Mouse (Mus musculus): ENCODE measurements around the gene Dnajc7.
"Not testable (repeated sequence)": the region's sequence is repeated elsewhere in the genome, so short reads cannot be mapped to it uniquely, and the experiment has no call there.

Dnajc7 gene

DNA sequence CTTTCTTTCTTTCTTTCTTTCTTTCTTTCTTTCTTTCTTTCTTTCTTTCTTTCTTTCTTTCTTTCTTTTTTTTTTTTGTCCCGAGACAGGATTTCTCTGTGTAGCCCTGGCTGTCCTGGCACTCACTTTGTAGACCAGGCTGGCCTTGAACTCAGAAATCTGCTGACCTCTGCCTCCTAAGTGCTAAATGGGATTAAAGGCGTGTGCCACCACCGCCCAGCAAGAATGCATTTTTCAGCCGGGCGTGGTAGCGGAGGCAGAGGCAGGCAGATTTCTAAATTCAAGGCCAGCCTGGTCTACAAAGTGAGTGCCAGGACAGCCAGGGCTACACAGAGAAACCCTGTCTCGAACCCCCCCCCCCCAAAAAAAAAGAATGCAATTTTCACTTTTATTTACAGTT, 3.1 kb downstream of the Dnajc7 start:
- not testable (repeated sequence) for DNase-seq (ENCODE audit: low read depth, low spot score)

DNA sequence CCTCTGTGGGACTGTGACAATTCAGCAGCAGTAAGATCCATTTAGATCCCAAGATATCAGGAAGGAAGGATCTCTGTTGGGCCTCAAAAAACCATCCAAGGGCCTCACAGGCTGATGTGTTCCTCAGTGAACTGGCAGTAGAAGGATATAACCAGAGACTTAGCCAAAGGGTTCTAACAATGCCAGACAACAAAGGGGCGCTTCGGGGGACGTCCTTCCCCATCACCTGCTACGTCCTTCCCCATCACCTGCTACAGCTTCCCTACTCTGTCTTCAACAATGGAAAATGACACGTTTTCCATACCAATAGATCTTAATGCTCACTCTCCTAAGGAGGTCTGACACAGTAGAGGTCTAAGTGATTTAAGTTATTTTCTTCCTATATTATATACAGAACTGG, 3.6 kb downstream of the Dnajc7 start:
- no peak for DNase-seq (ENCODE audit: low read depth, low spot score)

DNA sequence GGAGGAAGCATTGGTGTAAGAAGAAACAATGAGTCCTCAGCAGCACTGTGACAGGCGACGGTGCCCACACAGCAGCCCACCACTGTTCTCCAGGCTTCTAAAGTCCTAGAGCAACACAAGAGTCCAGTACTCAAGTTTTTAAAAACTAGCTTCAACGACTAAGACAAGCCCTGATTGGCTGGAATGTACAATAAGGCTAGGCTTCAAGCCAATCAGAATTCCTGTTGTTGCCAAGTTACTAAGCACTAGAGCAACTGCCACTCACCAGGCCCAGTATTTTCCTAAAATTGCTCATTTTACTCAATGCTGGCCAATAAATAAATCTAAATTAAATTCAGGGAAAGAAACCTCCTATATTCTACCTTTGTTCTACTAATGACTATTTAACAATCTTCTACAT, 6.7 kb downstream of the Dnajc7 start:
- DNase-seq (ENCODE audit: low read depth, low spot score), result peak; percentile 67

DNA sequence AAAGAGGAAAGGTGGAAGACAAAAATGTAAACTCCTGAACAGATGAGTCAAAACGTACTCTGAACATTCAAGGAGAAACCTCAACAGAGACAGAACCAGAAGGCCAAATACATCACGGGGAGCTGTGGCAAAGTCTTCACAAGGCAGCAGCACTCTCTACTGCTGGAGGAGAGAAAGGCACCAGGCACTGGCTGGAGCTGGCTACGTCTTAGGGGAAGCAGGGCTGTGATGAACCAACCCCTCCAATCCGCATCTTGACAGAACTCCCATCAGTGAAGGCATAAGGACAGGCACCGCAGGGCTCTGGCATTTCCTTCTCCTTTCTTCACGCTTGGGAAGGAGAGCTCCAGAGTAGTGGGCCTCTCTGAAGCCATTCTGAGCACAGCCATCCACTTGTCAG, 8.3 kb downstream of the Dnajc7 start:
- no peak for DNase-seq (ENCODE audit: low read depth, low spot score)

DNA sequence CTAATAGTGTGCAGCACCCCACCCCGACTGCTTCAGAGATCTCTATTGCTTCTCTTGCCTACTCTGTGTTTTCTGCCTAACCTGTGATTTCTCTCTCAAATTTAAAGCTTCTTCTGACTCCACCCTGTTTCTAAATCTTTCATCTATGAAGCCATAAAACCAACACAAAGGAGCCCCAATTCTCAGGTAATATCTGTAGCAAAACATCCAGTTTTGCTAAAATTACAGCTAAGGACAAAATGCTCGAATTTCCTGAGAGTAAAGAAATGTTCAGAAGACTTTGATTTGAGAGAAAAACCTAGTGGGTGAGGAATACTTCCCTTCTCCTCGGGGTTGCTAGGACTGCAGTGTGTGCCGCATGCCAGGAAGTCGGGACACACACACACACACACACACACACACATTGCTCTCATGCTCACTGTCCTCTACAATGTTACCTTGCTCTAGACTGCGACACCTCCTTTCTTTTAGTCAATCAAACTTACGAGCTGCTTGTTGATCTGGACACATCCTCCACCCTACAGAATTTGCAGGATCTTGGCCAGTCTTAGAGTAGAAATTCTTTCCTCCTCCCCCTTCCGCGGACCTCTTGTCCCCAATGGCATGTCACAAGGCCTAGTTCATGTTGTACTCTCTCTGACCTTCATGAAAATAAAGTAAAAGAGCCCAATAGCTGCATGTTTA, 9.8 kb downstream of the Dnajc7 start:
- no peak for DNase-seq (ENCODE audit: low read depth, low spot score)

DNA sequence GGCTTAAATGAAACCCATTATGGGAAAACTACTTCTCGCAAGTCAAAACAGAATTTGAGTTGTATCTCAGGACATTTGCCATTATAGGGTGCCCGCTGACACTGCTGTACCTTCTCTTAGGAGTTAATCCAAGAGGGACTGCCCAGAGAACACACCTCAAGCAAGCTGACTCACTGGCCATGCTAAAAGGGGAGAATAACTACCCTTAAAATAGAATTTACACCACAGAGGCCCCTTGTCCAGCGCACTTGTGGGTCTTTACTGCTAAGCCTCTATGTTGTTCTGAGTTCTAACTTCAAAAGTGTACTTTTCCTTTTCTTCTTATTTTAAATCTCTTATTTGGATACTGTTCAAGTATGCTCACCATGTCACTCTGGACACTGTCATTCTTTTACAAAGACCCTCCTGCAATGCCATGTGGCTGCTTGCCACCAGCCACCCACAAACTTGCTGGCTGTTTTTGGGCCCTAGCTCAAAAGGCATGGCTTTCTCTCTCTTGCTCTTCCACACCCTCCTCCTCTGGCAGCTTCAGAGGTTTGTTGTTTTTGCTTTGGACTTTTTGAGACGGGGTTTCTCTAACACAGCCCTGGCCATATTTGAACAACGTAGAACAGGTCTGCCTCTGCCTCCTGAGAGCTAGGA, 10.5 kb downstream of the Dnajc7 start:
- no peak for DNase-seq (ENCODE audit: low read depth, low spot score)

DNA sequence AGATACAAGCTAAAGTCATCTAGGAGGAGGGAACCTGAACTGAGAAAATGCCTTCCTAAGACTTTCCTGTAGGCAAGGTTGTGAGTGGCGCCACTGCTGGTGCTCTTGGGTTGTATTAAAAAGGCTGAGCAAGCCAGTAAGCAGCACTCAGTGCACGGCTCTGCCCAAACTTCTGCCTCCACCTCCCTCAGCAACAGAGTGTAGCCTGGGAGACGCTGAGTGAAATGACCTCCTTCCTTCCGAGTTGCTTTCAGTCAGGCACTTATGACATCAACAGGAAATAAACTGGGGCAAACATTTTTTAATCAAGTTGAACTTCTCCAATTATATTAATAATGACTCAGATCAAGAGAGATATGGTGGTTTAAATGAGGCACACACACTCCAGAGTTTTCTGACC, 11.2 kb downstream of the Dnajc7 start:
- no peak for DNase-seq (ENCODE audit: low read depth, low spot score)

DNA sequence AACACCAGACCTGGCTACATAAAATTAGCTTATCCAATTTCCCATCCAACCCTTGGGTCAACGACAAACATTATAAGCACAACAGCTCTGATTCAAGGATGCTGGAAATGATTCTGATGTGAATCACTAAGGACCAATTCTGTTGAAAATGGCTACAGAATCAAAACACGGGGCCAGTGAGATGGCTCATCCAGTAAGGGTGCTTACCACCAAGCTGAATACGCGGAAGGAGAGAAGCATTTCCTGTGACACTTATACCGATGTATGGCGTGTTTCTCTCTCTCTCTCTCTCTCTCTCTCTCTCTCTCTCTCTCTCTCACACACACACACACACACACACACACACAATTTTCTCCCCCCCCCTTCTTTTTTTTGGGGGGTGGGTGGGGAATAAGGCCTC, 12.8 kb downstream of the Dnajc7 start:
- no peak for DNase-seq (ENCODE audit: low read depth, low spot score)

DNA sequence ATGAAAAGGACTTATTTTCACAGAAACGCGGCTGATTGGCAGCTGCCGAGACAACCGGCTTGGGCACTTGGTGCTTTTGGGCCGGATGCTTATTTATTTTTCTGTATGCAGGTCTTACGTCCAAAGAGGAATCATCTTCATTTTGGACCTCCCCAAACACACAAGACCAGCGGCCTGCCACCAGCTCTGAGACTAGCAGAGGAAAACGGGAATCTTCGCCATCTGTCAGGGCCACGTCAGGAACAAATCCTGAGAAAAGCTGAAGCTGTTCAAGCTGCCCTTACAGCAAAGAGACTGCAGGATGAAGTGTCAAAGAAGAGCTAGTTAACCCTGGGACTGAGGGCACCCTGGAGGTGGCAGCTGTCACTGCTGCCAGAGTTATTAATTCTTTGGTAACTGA, 14.5 kb downstream of the Dnajc7 start:
- DNase-seq (ENCODE audit: low read depth, low spot score), result no peak

DNA sequence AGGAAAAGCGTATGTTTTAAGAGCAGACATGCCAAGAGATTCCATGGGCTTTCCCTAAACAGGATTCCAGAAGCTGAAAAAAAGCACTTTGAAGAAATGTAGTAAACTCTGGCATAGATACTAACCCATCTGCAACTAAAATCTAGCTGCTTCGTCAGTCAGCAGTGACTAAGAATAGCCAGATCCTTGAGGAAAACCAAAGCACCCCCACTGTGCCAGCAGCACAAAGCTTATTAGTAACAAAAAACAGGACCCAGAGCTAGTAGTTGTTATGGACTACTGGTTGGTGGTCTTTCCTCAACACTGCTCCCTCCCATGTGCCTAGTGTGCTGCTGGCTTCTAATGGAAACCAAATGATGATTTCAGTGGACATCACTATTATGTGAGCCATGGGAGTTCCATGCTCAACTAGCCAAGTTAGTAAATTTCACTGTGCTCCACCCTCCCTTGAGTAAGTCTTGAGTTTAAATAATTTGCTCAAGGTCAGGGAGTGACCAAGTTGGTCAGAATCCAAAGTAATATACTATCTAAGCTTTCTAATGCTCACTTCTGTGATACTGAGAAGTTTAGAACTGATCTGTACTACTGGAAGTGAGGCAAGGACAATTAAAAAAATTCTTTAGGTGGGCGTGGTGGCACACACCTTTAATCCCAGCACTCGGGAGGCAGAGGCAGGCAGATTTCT, 15.5 kb downstream of the Dnajc7 start:
- peak; percentile 17 for DNase-seq (ENCODE audit: low read depth, low spot score)

DNA sequence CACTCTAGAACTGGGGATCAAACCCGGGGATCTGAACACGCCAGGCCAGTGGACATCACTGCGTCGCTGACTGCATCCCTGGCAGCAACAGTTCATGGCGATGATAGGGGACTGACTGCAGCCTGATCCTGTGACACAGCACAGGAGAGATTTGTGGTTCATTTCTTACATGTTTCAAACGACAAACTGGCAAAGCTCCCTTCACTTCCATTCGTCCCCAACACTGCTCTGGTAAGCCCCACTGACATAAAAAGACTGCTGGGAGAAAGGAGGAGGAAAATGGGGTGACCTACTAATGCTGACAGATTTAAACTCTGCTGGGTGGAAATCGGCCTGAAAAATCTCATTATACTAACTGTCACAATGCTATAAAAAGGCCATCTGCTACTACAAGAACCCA, 16.2 kb downstream of the Dnajc7 start:
- no peak for DNase-seq (ENCODE audit: low read depth, low spot score)

DNA sequence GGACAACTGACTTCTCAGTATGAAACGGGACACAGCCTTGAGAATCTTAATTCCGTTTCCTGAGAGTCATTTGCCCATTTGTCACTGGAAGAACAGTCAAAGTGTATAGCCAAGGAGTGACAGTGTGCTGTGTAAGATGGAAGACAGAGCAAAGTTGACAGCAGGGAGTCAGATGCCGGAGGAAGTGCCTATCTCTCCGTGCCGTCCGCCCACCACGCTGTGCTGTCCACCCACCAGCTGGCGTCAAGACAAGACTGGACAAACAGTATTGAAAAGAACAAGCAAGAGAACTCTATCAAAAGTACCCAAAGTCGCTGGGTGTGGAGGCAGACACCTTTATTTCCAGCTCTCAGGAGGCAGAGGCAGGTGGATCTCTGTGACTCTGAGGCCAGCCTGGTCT, 16.8 kb downstream of the Dnajc7 start:
- no peak for DNase-seq (ENCODE audit: low read depth, low spot score)

DNA sequence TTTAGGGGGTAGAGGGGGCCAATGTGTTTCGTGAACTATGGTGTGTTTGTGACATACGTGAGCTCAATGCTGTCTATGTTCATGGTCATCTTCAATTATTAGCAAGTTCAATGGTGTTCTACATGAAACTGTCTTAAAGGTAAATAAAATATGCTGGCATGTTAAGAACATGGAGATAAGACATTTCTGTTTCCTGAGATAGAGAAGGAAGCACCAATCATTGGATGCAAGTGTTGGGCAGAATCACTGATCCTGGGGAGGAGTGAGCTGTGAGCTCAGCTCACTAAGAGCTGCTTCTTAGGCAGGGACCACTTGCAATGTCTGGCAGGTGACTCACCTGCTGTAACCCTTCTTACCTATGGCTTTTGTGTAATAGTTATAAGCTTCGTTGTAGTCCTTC, 18.6 kb downstream of the Dnajc7 start:
- no peak for DNase-seq (ENCODE audit: low read depth, low spot score)

DNA sequence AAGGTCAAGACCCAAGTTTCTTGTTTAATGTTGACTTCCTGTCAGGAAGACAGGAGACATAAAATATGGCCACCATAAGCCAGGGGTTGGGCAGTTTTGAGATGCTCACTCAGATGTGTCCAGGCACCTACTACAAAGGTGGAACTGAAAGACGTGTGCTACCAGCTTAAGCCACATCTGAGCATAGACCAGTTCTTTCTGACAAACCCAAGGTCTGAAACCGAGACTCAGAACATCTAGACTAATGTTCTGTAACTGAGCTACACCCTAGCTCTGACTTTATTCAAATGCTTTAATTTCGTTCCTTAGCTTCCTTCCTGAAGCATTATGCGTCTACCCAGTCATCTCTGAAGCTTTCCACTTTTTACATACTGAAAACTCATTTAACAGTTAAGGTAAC, 21.9 kb downstream of the Dnajc7 start:
- DNase-seq (ENCODE audit: low read depth, low spot score), result no peak

DNA sequence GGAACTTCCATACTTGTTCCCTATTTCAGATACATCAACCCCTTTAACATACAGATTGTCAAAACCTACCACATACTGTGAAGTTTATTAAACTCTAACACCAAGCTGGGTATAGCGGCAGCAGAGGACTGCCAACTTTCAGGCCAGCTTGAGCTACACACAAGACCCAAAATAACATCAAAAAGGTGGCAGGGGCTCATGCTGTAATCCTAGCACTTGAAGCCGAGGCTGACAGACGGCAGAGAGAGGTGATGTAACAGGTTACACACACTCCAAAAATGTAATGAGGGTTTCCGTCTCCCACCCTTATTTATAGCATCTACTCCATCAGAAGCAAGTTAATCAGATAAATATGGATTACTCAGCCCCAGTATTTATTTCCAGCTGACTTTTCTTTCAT, 24.4 kb downstream of the Dnajc7 start:
- DNase-seq (ENCODE audit: low read depth, low spot score), result no peak

DNA sequence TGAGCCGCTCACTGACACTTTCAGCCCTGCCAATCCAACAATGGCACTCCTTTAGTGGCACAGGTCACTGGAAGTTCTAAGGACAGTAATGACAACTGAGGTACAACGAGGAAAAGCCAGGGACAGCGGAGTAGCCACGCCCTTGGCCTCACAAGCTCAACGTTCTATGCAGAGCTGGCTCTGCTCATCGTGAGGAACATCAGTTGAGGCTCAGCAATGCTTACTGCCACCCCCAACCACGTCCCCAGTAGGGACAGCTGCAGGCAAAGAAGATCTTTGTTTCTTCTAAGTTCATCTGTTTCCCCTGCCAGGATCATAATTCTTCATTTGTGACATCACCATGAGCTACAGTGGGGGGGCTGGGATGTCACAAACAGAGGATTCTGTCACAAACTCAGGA, 25.4 kb downstream of the Dnajc7 start:
- no peak for DNase-seq (ENCODE audit: low read depth, low spot score)

DNA sequence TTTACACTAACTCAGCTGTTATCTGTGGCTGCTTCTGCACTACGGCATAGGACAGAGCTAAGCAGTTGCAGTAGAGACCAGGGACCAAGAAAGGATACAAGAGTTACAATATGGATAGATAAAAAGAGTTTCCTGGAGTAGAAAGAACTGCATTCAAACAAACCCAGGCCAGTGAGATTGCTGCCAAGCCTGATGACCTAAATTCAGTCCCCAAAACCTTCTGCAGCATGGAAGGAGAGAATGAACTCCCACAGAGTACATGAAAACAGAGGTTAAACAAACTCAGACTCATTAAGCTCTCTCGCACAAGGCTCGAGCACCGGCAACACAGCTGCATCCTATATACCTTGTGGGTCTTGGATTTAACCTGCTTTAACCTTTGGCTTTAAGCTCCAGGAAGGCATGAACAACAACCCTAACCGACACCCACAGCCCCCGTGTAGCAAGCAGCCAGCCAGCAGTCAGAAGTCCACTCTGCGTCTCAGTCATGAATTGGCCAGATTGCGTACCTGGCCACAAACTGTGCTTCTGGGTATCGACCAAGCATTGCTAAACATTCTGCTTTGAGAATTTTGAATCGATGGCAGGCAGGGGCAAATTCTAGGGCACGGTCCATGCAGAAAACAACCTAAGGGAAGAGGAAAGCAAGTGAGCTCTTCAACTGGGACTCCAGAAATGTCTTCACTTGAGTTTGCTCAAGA, 27.5 kb downstream of the Dnajc7 start:
- DNase-seq (ENCODE audit: low read depth, low spot score), result no peak

DNA sequence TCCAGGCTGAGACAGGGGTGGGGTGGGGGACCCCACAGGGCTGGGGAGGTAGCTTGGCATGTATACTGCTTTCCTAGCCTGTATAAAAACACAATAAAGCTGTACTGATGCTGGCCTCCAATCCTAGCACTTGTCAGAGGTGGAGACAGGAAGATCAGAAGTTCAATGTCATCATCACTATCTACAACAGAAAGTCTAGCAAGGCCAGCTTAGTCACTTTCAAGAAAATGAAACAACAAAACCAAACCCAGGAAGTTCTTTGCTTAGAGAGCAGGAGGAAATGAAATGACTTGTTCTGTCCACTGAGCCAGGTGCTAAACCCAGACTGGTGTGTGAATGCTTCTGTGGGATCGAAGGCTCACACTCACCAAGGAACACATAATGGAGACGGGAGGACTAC, 31.5 kb downstream of the Dnajc7 start:
- no peak for DNase-seq (ENCODE audit: low read depth, low spot score)

DNA sequence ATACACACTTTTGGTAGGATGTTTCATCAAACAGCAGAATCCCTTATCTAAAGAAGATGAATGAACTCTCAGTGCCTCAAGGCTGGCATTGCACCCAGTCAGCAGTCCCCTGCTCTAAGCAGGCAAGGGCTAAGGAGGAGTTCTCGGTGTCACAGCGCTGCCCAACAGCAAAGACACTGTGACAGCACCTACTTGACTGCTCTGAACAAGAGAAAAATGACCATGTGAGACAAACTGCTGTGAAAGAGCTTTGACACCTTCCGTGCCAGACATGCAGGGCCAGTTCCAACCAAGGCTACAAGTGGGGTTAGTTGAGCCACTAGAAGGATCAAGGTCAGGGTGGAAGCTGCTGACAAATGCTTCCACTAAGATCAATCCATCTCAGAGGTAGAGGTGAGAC, 34.8 kb downstream of the Dnajc7 start:
- DNase-seq (ENCODE audit: low read depth, low spot score), result no peak

DNA sequence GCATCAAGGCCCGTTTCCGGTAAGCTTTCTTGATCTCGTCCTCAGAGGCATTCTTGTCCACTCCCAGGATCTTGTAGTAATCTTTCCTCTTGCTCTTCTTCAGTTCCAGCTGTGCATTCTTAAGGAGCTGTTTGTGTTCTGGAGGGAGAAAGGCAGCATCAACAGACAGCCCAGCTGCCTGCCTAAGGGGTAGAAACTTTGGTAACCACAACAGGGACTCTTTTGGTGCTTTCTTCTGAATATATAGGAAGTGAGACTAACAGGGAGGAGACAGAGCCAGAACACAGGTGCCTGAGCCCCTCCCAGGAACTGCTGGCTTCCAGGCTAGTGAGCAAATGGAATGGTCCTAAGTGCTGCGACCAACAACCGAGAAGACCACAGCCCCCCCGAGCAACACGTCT, 35.4 kb downstream of the Dnajc7 start:
- DNase-seq (ENCODE audit: low read depth, low spot score), result no peak

DNA sequence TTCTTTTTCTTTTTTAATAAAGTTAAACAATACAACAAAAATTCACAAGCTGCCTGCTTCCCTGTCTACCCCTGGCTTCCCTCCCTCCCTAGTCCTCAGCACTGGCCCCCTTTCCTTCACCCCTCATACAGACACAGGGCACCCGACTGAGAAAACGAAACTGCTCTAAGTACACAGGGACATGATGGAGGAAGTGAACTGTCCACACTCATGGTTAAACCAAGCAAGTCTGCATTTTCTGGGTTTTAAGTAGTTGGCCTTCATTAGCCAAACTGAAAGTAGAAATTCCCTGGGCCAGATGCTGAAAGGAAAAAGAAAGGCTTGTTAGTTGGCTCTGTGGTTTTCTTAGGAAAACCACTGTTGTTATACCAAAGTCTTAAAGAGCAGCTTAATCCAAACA, 37.1 kb downstream of the Dnajc7 start:
- no peak for DNase-seq (ENCODE audit: low read depth, low spot score)

DNA sequence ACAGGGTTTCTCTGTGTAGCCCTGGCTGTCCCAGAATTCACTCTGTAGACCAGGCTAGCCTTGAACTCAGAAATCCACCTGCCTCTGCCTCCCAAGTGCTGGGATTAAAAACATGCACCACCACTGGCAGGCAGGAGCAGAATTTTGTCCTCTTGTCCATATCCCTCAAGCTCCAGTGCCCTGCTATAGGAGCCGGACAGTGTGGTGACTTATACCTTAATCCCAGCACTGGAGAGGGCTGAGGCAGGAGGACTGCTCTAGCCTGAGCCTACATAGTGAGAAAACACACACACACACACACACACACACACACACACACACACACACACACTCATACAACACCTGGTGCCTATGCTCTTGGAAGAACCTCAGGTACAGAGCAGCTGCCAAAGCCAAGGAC, 37.6 kb downstream of the Dnajc7 start:
- not testable (repeated sequence) for DNase-seq (ENCODE audit: low read depth, low spot score)

DNA sequence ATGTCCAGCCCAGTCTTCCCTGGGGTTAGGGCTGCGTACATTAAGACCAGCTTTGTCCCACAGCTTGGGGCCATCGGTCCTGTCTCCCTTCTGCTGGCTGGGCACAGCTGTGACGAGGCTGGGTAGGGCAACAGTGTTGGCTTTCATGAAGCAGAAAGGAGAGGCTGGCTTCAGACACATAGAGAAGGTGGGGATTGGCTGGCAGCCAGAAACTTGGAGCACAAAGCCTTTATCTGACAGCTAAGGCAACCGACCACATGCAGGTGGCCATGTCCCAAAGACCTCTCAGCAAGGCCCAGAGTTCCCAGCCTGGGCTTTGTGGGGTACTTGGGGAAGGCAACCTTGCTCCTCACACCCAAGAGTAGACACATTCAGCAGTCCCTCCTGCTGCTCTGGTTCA, 38.2 kb downstream of the Dnajc7 start:
- DNase-seq (ENCODE audit: low read depth, low spot score), result no peak

Measured in 3T3-L1 (cell line).